Mouse (Mus musculus): Measurements from ENCODE around the gene Fmo5. TPM values are rescaled to one million over a fixed set of nuclear protein-coding genes. Genes with fewer than 3 reads are reported as not detected.

Gene Fmo5
- total and polyA plus RNA-seq, 3 experiments: 0.39 to 0.55 (median 0.40) TPM

DNA sequence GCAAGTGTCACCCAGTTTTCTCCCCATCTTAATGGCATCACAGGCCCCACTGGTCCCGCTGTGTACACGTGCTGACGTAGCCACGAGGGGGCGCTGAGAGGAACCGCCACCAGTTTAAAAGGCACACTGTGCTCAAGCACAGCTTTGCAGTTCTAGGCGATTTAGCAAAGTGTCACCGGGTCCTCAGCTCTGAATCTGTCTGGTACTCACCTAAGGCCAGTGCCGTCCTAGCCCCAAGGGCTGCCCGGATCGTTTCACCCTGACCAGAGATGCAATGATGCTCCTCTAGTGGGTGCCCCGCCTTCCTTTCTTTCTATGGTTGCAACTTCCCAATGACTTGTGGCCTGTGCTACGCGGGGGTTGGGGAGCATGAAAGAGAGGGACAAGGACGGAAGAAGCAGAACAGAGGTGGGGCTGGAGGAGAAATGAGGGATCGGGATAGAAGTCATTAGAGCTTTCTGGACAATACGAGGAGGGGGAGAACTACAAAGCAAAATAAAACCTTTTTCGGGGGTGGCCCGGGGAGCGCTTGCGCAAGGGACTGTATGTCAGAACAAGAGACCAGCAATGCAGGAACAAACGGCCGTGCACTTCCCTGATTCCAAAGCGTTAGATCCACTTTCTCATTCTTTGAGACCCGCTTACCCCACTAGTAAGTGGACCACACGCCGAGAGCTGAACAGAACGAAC, 52.2 kb downstream of the Fmo5 start (continued):
- TF ChIP-seq ETS1 (conservative IDR thresholded peaks at IDR 0.05; ENCODE audit: low read depth, low read length) (no peak), E2F4 (IDR thresholded peaks at IDR 0.05; ENCODE audit: insufficient replicate concordance, low read depth, low read length) (no peak), PAX5 (IDR thresholded peaks at IDR 0.05; ENCODE audit: low read length) (no peak), RCOR1 (conservative IDR thresholded peaks at IDR 0.05; ENCODE audit: low read depth, low read length) (no peak), SMC3 (IDR thresholded peaks at IDR 0.05; ENCODE audit: low read depth, low read length) (peak; percentile 58), SIN3A (IDR thresholded peaks at IDR 0.05; ENCODE audit: low read length) (no peak; the same call in 1 of the 2 replicates)

DNA sequence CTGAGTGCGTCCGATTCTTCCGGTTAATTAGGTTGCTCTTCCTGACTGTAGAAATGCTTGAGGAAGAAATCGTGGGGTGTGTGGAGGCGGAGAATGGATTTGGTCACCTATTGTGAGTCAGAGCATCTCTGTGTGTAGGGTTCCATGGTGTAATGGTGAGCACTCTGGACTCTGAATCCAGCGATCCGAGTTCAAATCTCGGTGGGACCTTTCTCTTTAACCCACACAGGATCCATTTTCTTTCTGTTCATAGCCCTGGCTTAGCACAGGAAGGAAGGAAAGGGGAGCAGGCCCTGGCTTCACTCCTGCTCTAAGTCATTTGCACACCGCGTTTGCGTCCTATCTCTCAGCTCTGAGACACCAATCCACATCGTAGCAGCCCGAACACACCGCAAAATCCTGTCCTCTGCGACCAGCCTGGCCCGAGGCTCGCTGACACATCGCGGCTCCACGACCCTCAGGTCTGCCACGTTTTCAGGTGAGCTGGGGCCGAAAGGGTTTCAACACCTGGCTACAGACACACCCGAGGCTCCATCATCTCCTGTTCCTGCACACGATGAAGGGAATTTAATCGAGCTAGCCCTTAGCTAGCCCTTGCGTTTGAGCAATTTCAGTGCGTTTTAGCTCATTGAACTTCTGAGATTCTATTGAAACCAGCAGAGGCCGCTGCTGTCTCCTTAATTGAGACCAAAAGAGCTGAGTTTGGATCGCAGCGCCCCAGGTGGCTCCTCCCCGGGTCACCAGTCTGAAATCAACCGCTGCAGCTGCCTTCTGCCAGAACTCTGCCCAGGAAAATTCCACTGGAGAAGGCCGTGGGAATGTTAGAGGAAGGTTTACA, 52.9 kb downstream of the Fmo5 start:
- peak; percentile 91 for DNase-seq (ENCODE audit: extremely low read depth)
- peaks cover 3% of the 10 kb centered on the region for H3K27me3 ChIP-seq (replicated peaks)
- no peaks in the 10 kb centered on the region for H3K79me2 ChIP-seq (replicated peaks; ENCODE audit: control insufficient read depth, extremely low read depth, insufficient read depth, poor library complexity, severe bottlenecking)
- peak overlapping the region; percentile 67 for H3K4me2 ChIP-seq (ENCODE audit: insufficient read depth, low read depth, poor library complexity, severe bottlenecking)
- H3K4me1 ChIP-seq (ENCODE audit: control insufficient read depth in 1 of 2, insufficient read depth in 2 of 2): peaks cover 0 to 15% of the 10 kb centered on the region in 2 experiments; a peak in 2 of 4 replicates
- dilution Hi-C loops (cut with MboI; ENCODE audit: extremely low pct_ligation_motif_present, extremely low pct_unique_long_range_greater_than_20kb, low sequenced_read_pairs): no loop called here
- peak overlapping the region; percentile 85 for H3K27ac ChIP-seq (ENCODE audit: insufficient read depth, low read depth)
- in situ Hi-C loops (cut with MboI; ENCODE audit: low pct_ligation_motif_present, low pct_unique_long_range_greater_than_20kb, low sequenced_read_pairs): loop anchor here (5.0 to 25.0 kb wide), 2 partner anchors 86 to 481 kb away; partner anchors contain the start of gene Adam30
- peak overlapping the region; percentile 37 for H3K9ac ChIP-seq (ENCODE audit: insufficient read depth, low read depth)
- H3K9me3 ChIP-seq (replicated peaks; ENCODE audit: low read length): no peaks in the 10 kb centered on the region
- H3K4me3 ChIP-seq (replicated peaks in 1 of 3; ENCODE audit: low read depth in 2 of 3, low read length in 2 of 3, poor library complexity in 1 of 3): peak overlapping the region; percentile 61 to 73 (median 64)
- H3K36me3 ChIP-seq (replicated peaks in 1 of 2; ENCODE audit: control insufficient read depth in 1 of 2, insufficient read depth in 1 of 2, low read length in 1 of 2): no peaks in the 10 kb centered on the region
- TF ChIP-seq BHLHE40 (IDR thresholded peaks at IDR 0.05; ENCODE audit: low read depth, low read length) (peak; percentile 31; the same call in 1 of the 2 replicates), MAX (IDR thresholded peaks at IDR 0.05; ENCODE audit: low read length) (no peak; the same call in 1 of the 2 replicates), NELFE (IDR thresholded peaks at IDR 0.05; ENCODE audit: low read depth, low read length) (peak; percentile 67), JUND (conservative IDR thresholded peaks at IDR 0.05; ENCODE audit: low read depth, low read length) (no peak), MAFK (IDR thresholded peaks at IDR 0.05; ENCODE audit: insufficient replicate concordance, low read length) (peak; percentile 89), JUN (IDR thresholded peaks at IDR 0.05; ENCODE audit: insufficient read depth, low read depth, low read length) (no peak), CTCF (conservative IDR thresholded peaks at IDR 0.05 in 1 of 2, IDR thresholded peaks at IDR 0.05 in 1 of 2; ENCODE audit: low read depth in 2 of 2, low read length in 2 of 2) (peak; percentile 25 to 99; a peak in 2 of 4 replicates), ELF1 (IDR thresholded peaks at IDR 0.05; ENCODE audit: low read depth, low read length) (peak; percentile 87), EP300 (IDR thresholded peaks at IDR 0.05; ENCODE audit: low read length) (no peak), CHD1 (IDR thresholded peaks at IDR 0.05; ENCODE audit: low read depth, low read length) (no peak), MAZ (IDR thresholded peaks at IDR 0.05; ENCODE audit: low read depth, low read length) (0 out of 2 replicates have a peak, but pooled peaks have one; percentile 19), ZC3H11A (IDR thresholded peaks at IDR 0.05; ENCODE audit: low read depth, low read length) (no peak), PAX5 (IDR thresholded peaks at IDR 0.05; ENCODE audit: low read length) (no peak), UBTF (IDR thresholded peaks at IDR 0.05; ENCODE audit: low read depth, low read length) (no peak), MXI1 (IDR thresholded peaks at IDR 0.05; ENCODE audit: low read depth, low read length) (no peak), ZNF384 (IDR thresholded peaks at IDR 0.05; ENCODE audit: low read depth, low read length) (no peak), MEF2A (IDR thresholded peaks at IDR 0.05; ENCODE audit: borderline replicate concordance, low read depth, low read length) (no peak; the same call in 1 of the 2 replicates), ZMIZ1 (IDR thresholded peaks at IDR 0.05; ENCODE audit: low read depth, low read length) (no peak), CHD2 (IDR thresholded peaks at IDR 0.05; ENCODE audit: low read length) (no peak; the same call in 1 of the 2 replicates), TBP (conservative IDR thresholded peaks at IDR 0.05; ENCODE audit: low read depth, low read length) (peak; percentile 99), E2F4 (IDR thresholded peaks at IDR 0.05; ENCODE audit: insufficient replicate concordance, low read depth, low read length) (0 out of 2 replicates have a peak, but pooled peaks have one; percentile 56), ETS1 (conservative IDR thresholded peaks at IDR 0.05; ENCODE audit: low read depth, low read length) (no peak), KAT2A (IDR thresholded peaks at IDR 0.05; ENCODE audit: insufficient replicate concordance, low read length) (0 out of 2 replicates have a peak, but pooled peaks have one; percentile 12), POLR2AphosphoS2 (IDR thresholded peaks at IDR 0.05; ENCODE audit: low read depth, low read length) (no peak), RCOR1 (conservative IDR thresholded peaks at IDR 0.05; ENCODE audit: low read depth, low read length) (no peak), TCF12 (IDR thresholded peaks at IDR 0.05; ENCODE audit: low read depth, low read length) (peak; percentile 42), USF1 (IDR thresholded peaks at IDR 0.05; ENCODE audit: low read depth, low read length) (no peak), NRF1 (IDR thresholded peaks at IDR 0.05; ENCODE audit: low read depth, low read length) (0 out of 2 replicates have a peak, but pooled peaks have one; percentile 5), GABPA (IDR thresholded peaks at IDR 0.05; ENCODE audit: insufficient replicate concordance, low read depth, low read length) (no peak), USF2 (conservative IDR thresholded peaks at IDR 0.05; ENCODE audit: low read depth, low read length) (no peak), RAD21 (IDR thresholded peaks at IDR 0.05; ENCODE audit: low read depth, low read length) (peak; percentile 84)
